Mouse (Mus musculus) brain, embryonic 14.5 days (tissue): ENCODE measurements at regions not wholly inside any gene's neighbourhood (a gene's known extent, or its start where the extent isn't known, plus 50 kb on each side); places are given as distances from the start of the nearest gene placed in this dataset.

Experiments
- CTCF ChIP-seq: fragments of 200-500 bp; IDR thresholded peaks from 2 replicates; pipeline ENCODE4 v1.5.1; 2012; ENCODE audit warnings: inconsistent platforms, mild to moderate bottlenecking, moderate library complexity, borderline replicate concordance; ENCODE audit not compliant: insufficient read depth, insufficient read length; ENCODE audit errors: extremely low read depth
- POLR2A ChIP-seq: fragments of 200-500 bp; IDR thresholded peaks from 2 replicates; pipeline ENCODE4 v1.6.1; 2012; ENCODE audit warnings: mild to moderate bottlenecking, inconsistent platforms, borderline replicate concordance; ENCODE audit not compliant: poor library complexity, insufficient read depth, insufficient read length, severe bottlenecking; ENCODE audit errors: extremely low read depth

DNA sequence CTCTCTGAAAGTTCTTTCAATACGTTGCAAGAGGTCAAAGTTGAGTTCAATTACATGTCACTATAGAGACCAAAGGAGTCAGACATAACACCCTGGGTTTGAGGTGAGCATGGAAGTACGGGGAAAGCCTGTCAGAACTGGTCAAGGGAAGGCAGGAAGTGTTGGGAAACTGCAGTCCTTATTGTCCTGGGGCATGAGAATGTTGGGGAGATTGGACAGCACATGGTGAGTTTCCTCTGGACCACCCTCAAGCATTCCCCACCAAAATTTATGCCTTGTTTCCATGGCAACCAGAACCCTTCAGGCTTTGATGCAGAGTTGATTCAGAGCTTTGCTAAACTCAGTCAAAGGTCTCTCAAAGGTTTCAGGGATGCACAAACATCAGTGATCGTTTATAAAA lies 276.5 kb downstream of the Basp1 start:
- TF ChIP-seq CTCF, result no peak
- no peak for TF ChIP-seq POLR2A
